Mouse (Mus musculus) C2C12 (cell line): ENCODE data around the gene Tmem258. TPM values are rescaled to one million over a fixed set of nuclear protein-coding genes. Genes with fewer than 3 reads are reported as not detected.

ENCODE experiments used
- H3K27me3 ChIP-seq: one replicate; pipeline ENCODE4 v1.6.1; 2011; ENCODE audit not compliant: control insufficient read depth, insufficient read depth, insufficient read length
- H3K36me3 ChIP-seq: one replicate; pipeline ENCODE4 v1.6.1; 2011; ENCODE audit not compliant: control insufficient read depth, insufficient read depth
- H3K4me3 ChIP-seq: one replicate; pipeline ENCODE4 v1.5.1; 2011; ENCODE audit warnings: mild to moderate bottlenecking, control low read depth; ENCODE audit not compliant: poor library complexity, insufficient read depth, severe bottlenecking
- H3K79me2 ChIP-seq: one replicate; pipeline ENCODE4 v1.6.1; 2011; ENCODE audit not compliant: control insufficient read depth, insufficient read depth
- H3K79me3 ChIP-seq: one replicate; pipeline ENCODE4 v1.6.1; 2011; ENCODE audit warnings: low read depth, control low read depth
- H3ac ChIP-seq: one replicate; pipeline ENCODE3; 2011; ENCODE audit warnings: low read depth; ENCODE audit not compliant: control insufficient read depth, insufficient read length
- CEBPB ChIP-seq: IDR thresholded peaks from one replicate; pipeline ENCODE4 v1.6.1; 2011; ENCODE audit warnings: low read depth, mild to moderate bottlenecking, control low read depth, moderate library complexity
- CTCF ChIP-seq: IDR thresholded peaks from one replicate; pipeline ENCODE4 v1.5.1; 2011; ENCODE audit not compliant: control insufficient read depth, insufficient read depth, insufficient read length
- FOSL1 ChIP-seq: IDR thresholded peaks from one replicate; pipeline ENCODE4 v1.8.0; 2011; ENCODE audit warnings: mild to moderate bottlenecking, low read length; ENCODE audit not compliant: poor library complexity, insufficient read depth, severe bottlenecking
- MAX ChIP-seq: IDR thresholded peaks from one replicate; pipeline ENCODE4 v1.6.1; 2011; ENCODE audit warnings: mild to moderate bottlenecking, control low read depth
- MYOD1 ChIP-seq: IDR thresholded peaks from one replicate; pipeline ENCODE4 v1.6.1; 2011; ENCODE audit warnings: low read depth; ENCODE audit not compliant: control insufficient read depth, insufficient read length
- MYOG ChIP-seq: IDR thresholded peaks from one replicate; pipeline ENCODE4 v1.6.1; 2011; ENCODE audit not compliant: control insufficient read depth, insufficient read length; ENCODE audit errors: extremely low read depth
- USF1 ChIP-seq: IDR thresholded peaks from one replicate; pipeline ENCODE4 v1.6.1; 2011; ENCODE audit warnings: low read depth, mild to moderate bottlenecking, control low read depth, moderate library complexity
- polyA plus RNA-seq: library from polyadenylated mRNA; unstranded; fragments of >200 nt; fragmentation: generic; extraction: Trizol; gene quantifications from one replicate; pipeline ENCODE4 v1.2.1, GENCODE M21; 2012; ENCODE audit warnings: missing spikeins

Gene Tmem258
- polyA plus RNA-seq, 1 experiment: 339 TPM

- H3ac ChIP-seq: no peak overlapping the region
- no peaks in the 10 kb centered on the region for H3K79me3 ChIP-seq
- no peaks in the 10 kb centered on the region for H3K79me2 ChIP-seq
- TF ChIP-seq FOSL1 (no peak), MYOD1 (no peak)
- H3K4me3 ChIP-seq: no peak overlapping the region
- no peaks in the 10 kb centered on the region for H3K27me3 ChIP-seq
- peaks cover 71% of the 10 kb centered on the region for H3K36me3 ChIP-seq
These were observed 9.5 kb upstream of the Tmem258 start for GRCm38 (mm10) chr19:10194337-10194736.

GRCm38 (mm10) chr19:10195252-10195651, 8.6 kb upstream of the Tmem258 start:
- Histone ChIP-seq H3ac (no peak overlapping the region), H3K4me3 (no peak overlapping the region), H3K79me2 (peaks cover 1% of the 10 kb centered on the region), H3K27me3 (no peaks in the 10 kb centered on the region), H3K36me3 (peaks cover 72% of the 10 kb centered on the region), H3K79me3 (peaks cover 1% of the 10 kb centered on the region)
- TF ChIP-seq MYOD1: no peak
- no peak for TF ChIP-seq MAX
- no peak for TF ChIP-seq CEBPB
- no peak for TF ChIP-seq USF1
- TF ChIP-seq FOSL1: no peak
- no peak for TF ChIP-seq CTCF
- no peak for TF ChIP-seq MYOG

- Histone ChIP-seq H3K4me3 (no peak overlapping the region), H3K36me3 (peaks cover 85% of the 10 kb centered on the region), H3K79me2 (peaks cover 20% of the 10 kb centered on the region), H3K79me3 (peaks cover 17% of the 10 kb centered on the region), H3ac (no peak overlapping the region), H3K27me3 (no peaks in the 10 kb centered on the region)
- TF ChIP-seq CEBPB (no peak), MYOG (no peak), FOSL1 (no peak), MYOD1 (no peak), MAX (no peak), USF1 (no peak), CTCF (no peak)
These were observed 6.7 kb upstream of the Tmem258 start for GRCm38 (mm10) chr19:10197130-10197529.

DNA sequence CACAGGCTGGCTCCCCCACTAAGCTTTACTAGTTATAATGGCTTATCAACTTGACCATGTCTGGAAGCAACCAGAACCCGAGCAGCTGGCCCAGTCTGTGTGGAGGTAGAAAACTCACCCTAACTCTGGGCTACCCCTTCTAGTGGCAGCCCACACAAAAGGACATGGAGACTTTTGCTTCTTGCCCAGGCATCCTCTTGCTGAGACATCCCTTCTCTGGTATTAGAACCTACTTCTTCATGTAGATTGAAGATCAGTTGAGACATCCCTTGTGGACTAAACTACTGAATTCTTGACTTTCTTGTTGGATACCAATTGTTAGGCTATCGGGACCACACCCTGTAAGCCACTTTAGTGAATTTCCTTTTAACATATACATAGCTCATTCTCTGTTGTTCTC, 5.5 kb upstream of the Tmem258 start:
- peaks cover 27% of the 10 kb centered on the region for H3K79me3 ChIP-seq
- no peak overlapping the region for H3K4me3 ChIP-seq
- no peaks in the 10 kb centered on the region for H3K27me3 ChIP-seq
- TF ChIP-seq MYOD1 (no peak), CEBPB (no peak), USF1 (no peak), MYOG (no peak)
- H3K36me3 ChIP-seq: peaks cover 77% of the 10 kb centered on the region
- peaks cover 32% of the 10 kb centered on the region for H3K79me2 ChIP-seq
- no peak overlapping the region for H3ac ChIP-seq

DNA sequence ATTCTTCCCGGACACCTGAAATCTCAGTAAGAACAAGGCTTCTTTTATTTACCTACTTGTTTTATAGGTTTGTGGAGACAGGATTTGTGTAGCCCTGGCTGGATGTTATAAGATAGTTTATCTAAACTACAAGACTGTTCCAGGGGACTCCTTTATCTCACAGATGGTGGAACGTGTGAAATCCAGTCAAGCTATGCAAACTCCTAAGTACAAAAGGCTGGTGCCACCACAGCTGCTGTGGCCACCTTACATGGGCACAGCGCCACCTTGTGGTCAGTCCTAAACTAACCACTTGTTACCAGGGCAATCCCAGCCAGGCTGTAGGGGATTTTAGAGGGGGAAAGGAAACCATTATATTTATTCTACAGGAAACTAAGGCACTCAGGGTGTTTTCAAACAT, 5.1 kb upstream of the Tmem258 start:
- H3K79me2 ChIP-seq: peaks cover 36% of the 10 kb centered on the region
- H3K36me3 ChIP-seq: peaks cover 73% of the 10 kb centered on the region
- TF ChIP-seq MAX (no peak), USF1 (no peak), MYOG (no peak), CTCF (peak; percentile 86), MYOD1 (peak; percentile 6), FOSL1 (no peak), CEBPB (no peak)
- H3ac ChIP-seq: no peak overlapping the region
- no peaks in the 10 kb centered on the region for H3K27me3 ChIP-seq
- H3K4me3 ChIP-seq: no peak overlapping the region
- peaks cover 31% of the 10 kb centered on the region for H3K79me3 ChIP-seq

DNA sequence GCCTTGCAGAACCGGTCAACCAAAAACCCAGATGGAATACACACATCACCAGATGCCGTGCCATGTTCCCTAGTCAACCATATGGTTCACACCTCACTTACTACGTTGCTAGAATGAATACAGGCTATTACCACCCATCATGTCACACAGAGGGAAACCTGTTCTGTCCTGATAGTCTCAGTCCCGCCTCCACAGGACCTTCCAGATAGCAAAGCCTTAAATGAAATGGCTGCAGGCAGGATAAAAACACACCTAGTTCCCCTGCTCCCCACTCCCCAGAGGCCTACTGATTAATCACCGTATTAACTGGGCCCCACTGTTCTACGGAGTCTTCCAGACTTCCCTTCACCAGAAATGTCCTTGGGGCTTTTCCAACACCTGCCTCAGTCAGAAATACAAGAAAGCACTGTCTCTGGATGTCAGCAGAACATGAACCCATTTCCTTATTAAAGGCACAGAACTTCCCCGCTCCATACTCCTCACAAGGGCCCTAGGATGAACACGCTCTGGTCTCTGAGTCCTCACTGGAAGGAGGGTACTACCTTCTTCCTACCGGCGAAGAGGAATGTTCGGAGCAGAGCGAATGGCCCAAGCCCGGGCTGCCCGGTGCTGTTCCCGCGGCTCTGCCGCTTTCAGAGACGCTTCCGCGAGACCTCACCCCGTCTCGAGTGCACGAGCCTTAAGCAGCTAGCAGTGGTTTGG, 517 bp upstream of the Tmem258 start:
- Histone ChIP-seq H3ac (peak overlapping the region; percentile 72), H3K79me3 (peaks cover 47% of the 10 kb centered on the region), H3K79me2 (peaks cover 62% of the 10 kb centered on the region), H3K36me3 (peaks cover 52% of the 10 kb centered on the region), H3K4me3 (peak overlapping the region; percentile 90), H3K27me3 (no peaks in the 10 kb centered on the region)
- TF ChIP-seq CEBPB (no peak), MYOG (no peak), MAX (no peak), FOSL1 (no peak), MYOD1 (no peak), CTCF (no peak), USF1 (no peak)
